Mouse (Mus musculus) lung, postnatal 14 days (tissue): ENCODE measurements around the gene Olfr1428.
"Not testable (repeated sequence)": the region's sequence is repeated elsewhere in the genome, so short reads cannot be mapped to it uniquely, and the experiment has no call there.

Source experiments
- DNase-seq: peaks from one replicate; pipeline ENCODE4 v3.0.0; 2021

Gene Olfr1428

GRCm38 (mm10) chr19:12115797-12116196 lies at the start of gene Olfr1428:
Gene Olfr1428, minus strand, starts transcription at chr19:12115897.
- DNase-seq: no peak

- no peak for DNase-seq
Observed at GRCm38 (mm10) chr19:12145452-12145851, 29.8 kb upstream of the Olfr1428 start.

- DNase-seq: no peak
Observed at GRCm38 (mm10) chr19:12143356-12143755, 27.7 kb upstream of the Olfr1428 start.

- peak; percentile 3 for DNase-seq
Observed at GRCm38 (mm10) chr19:12134289-12134688, 18.6 kb upstream of the Olfr1428 start.

- no peak for DNase-seq
Observed at GRCm38 (mm10) chr19:12123103-12123502, 7.4 kb upstream of the Olfr1428 start, which contains the start of gene Olfr76. Gene Olfr76, minus strand, starts transcription at chr19:12123203.

- DNase-seq: no peak
Observed at GRCm38 (mm10) chr19:12116464-12116863, 767 bp upstream of the Olfr1428 start.

GRCm38 (mm10) chr19:12113807-12114206 lies 1.9 kb downstream of the Olfr1428 start:
- no peak for DNase-seq

GRCm38 (mm10) chr19:12104541-12104940 lies 11.2 kb downstream of the Olfr1428 start:
- DNase-seq: no peak

GRCm38 (mm10) chr19:12103234-12103633 lies 12.5 kb downstream of the Olfr1428 start, which contains the start of gene Olfr1427:
Gene Olfr1427, minus strand, starts transcription at chr19:12103334.
- no peak for DNase-seq

GRCm38 (mm10) chr19:12091913-12092312 lies 23.8 kb downstream of the Olfr1428 start, which contains the start of gene Olfr1426:
Gene Olfr1426, minus strand, starts transcription at chr19:12092013.
- no peak for DNase-seq

GRCm38 (mm10) chr19:12077631-12078030 lies 38.1 kb downstream of the Olfr1428 start, which contains the start of gene Olfr1425:
Gene Olfr1425, minus strand, starts transcription at chr19:12077731.
- DNase-seq: not testable (repeated sequence)

GRCm38 (mm10) chr19:12069546-12069945 lies 46.2 kb downstream of the Olfr1428 start:
- not testable (repeated sequence) for DNase-seq

GRCm38 (mm10) chr19:12067806-12068205 lies 47.9 kb downstream of the Olfr1428 start:
- not testable (repeated sequence) for DNase-seq

GRCm38 (mm10) chr19:12062582-12062981 lies 53.1 kb downstream of the Olfr1428 start, which contains the start of gene Olfr1424:
Gene Olfr1424, minus strand, starts transcription at chr19:12062682.
- not testable (repeated sequence) for DNase-seq
